9 mouse cellular contexts compared by ENCODE assay signal in the genomic region with DNA sequence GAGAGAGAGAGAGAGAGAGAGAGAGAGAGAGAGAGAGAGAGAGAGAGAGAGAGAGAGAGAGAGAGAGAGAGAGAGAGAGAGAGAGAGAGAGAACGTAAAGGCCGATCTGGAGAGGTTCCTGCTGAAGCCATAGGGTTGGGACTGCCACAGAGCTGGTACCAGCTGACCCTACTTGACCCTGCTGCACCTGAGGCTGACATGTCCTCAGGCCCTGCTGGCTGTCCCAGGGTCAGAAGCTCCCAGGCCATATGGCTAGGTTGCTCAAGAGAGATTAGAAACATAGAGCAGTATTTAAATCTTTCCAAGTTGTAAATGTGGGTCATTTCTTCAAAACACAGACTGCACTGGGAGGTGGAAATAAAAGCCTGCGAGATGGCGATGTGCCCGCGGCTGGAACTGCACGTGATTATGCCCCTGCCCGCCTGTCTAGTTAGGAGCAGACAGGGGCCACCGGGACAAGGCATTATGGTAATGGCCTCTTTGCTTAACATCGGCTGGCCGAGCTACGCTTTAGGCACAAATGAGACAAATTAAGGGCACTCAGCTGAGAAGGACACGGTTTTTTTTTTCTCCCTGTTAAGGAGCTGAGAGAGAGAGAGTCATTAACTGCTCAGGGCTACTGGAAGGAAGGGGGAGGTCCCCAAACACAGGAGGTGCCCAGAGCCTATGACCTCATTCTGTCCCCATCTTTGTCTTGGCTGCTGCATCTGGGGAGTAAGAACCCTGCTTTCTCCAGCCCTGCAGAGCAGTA.
DNase-seq lines count a peak whose midpoint lies in the region; ATAC-seq and TF ChIP-seq lines count a peak whose summit lies in the region.
"Had no signal": no experiment of that assay in that cellular context is flagged by ENCODE, and none has a peak within 500 bp of the region (broad histone marks: within the 10 kb centered on the region; RNA-seq: fewer than 3 reads in every experiment).

No protein-coding gene starts in this region.

- peak; percentile 20 for DNase-seq in layer of hippocampus, adult 11-12 months (ENCODE audit: low spot score)
- DNase-seq in layer of hippocampus, adult 9-10 months (ENCODE audit: low spot score), result no peak
- peak; percentile 31 to 49 for DNase-seq in frontal cortex, postnatal 10 days (ENCODE audit: low spot score in 2 of 2)
- DNase-seq in layer of hippocampus, adult 2 months (ENCODE audit: low spot score in 2 of 2), result peak; percentile 21 to 37
- DNase-seq in adrenal gland, postnatal 36 days, result no peak
- no peak for DNase-seq in urinary bladder, postnatal 36 days (ENCODE audit: low spot score in 2 of 2)

- H3K36me3 ChIP-seq in midbrain, embryonic 15.5 days (replicated peaks), result no peaks in the 10 kb centered on the region
- H3K36me3 ChIP-seq in liver, embryonic 12.5 days, result no peaks in the 10 kb centered on the region

- H3K4me3 ChIP-seq in layer of hippocampus, adult 2 months, result no peak overlapping the region
- no peak overlapping the region for H3K4me3 ChIP-seq in midbrain, embryonic 15.5 days
- H3K4me3 ChIP-seq in liver, embryonic 12.5 days, result no peak overlapping the region
- H3K4me3 ChIP-seq: erythroblast, embryonic 14.5 days had no signal

- H3K4me1 ChIP-seq in midbrain, embryonic 15.5 days, result peaks cover 18% of the 10 kb centered on the region
- H3K4me1 ChIP-seq in liver, embryonic 12.5 days, result peaks cover 7% of the 10 kb centered on the region

- no peak overlapping the region for H3K27ac ChIP-seq in layer of hippocampus, adult 2 months
- H3K27ac ChIP-seq in midbrain, embryonic 15.5 days, result no peak overlapping the region
- H3K27ac ChIP-seq in liver, embryonic 12.5 days, result no peak overlapping the region

- WGBS in midbrain, embryonic 15.5 days, result 14% methylated on average over 13 of the region's 13 CpGs
- WGBS in liver, embryonic 12.5 days (ENCODE audit: insufficient replicate concordance), result 68% methylated on average over 13 of the region's 13 CpGs

- no peak overlapping the region for H3K9ac ChIP-seq in midbrain, embryonic 15.5 days
- no peak overlapping the region for H3K9ac ChIP-seq in liver, embryonic 12.5 days

- peak overlapping the region; percentile 22; the same call in 1 of the 2 replicates for H3K4me2 ChIP-seq in midbrain, embryonic 15.5 days
- no peak overlapping the region for H3K4me2 ChIP-seq in liver, embryonic 12.5 days

- ATAC-seq in midbrain, embryonic 15.5 days (replicated peaks), result peak; percentile 81
- no peak for ATAC-seq in liver, embryonic 12.5 days

- TF ChIP-seq CTCF in layer of hippocampus, adult 2 months (conservative IDR thresholded peaks at IDR 0.05), result no peak

- H3K27me3 ChIP-seq in midbrain, embryonic 15.5 days (replicated peaks), result no peaks in the 10 kb centered on the region
- no peaks in the 10 kb centered on the region; the same call in 1 of the 2 replicates for H3K27me3 ChIP-seq in liver, embryonic 12.5 days (replicated peaks)

- no peaks in the 10 kb centered on the region for H3K9me3 ChIP-seq in midbrain, embryonic 15.5 days
- H3K9me3 ChIP-seq in liver, embryonic 12.5 days (replicated peaks), result no peaks in the 10 kb centered on the region

Comparison
In these comparisons a context has a peak if more than half of its experiments do, and no peak if none do; other contexts are left out.
1. DNase-seq: peak in layer of hippocampus, adult 11-12 months (single experiment), frontal cortex, postnatal 10 days (2 of 2) and layer of hippocampus, adult 2 months (2 of 2); none in layer of hippocampus, adult 9-10 months (single experiment), adrenal gland, postnatal 36 days (0 of 2) and urinary bladder, postnatal 36 days (0 of 2).